Mouse (Mus musculus) ES-E14 (cell line): ENCODE results near the gene Shroom1.

Source experiments
- CHD2 ChIP-seq: IDR thresholded peaks from 2 replicates; pipeline ENCODE4 v1.6.1; 2014; ENCODE audit warnings: mild to moderate bottlenecking, low read depth, low read length, inconsistent platforms
- HCFC1 ChIP-seq: IDR thresholded peaks from 2 replicates; pipeline ENCODE4 v1.6.1; 2012; ENCODE audit warnings: low read length, inconsistent platforms, borderline replicate concordance; ENCODE audit not compliant: insufficient read depth
- MAFK ChIP-seq: IDR thresholded peaks from 2 replicates; pipeline ENCODE4 v1.6.1; 2014; ENCODE audit warnings: mild to moderate bottlenecking, low read depth, low read length, inconsistent platforms; ENCODE audit not compliant: insufficient read depth
- ZC3H11A ChIP-seq: IDR thresholded peaks from 2 replicates; pipeline ENCODE4 v1.6.1; 2012; ENCODE audit warnings: low read depth, mild to moderate bottlenecking, inconsistent platforms, low read length, borderline replicate concordance
- ZNF384 ChIP-seq: IDR thresholded peaks from 2 replicates; pipeline ENCODE4 v1.6.1; 2012; ENCODE audit warnings: low read depth, low read length, inconsistent platforms

GRCm38 (mm10) chr11:53507098-53507805, 50.2 kb downstream of the Shroom1 start:
- TF ChIP-seq ZNF384 (no peak), HCFC1 (no peak), CHD2 (no peak), ZC3H11A (no peak), MAFK (no peak)
